Mouse (Mus musculus): ENCODE measurements around the gene Hgd. TPM values are rescaled to one million over a fixed set of nuclear protein-coding genes. Genes with fewer than 3 reads are reported as not detected.

The Hgd gene
- polyA plus RNA-seq, 1 experiment from 2014 or later = 0.14 TPM

DNA sequence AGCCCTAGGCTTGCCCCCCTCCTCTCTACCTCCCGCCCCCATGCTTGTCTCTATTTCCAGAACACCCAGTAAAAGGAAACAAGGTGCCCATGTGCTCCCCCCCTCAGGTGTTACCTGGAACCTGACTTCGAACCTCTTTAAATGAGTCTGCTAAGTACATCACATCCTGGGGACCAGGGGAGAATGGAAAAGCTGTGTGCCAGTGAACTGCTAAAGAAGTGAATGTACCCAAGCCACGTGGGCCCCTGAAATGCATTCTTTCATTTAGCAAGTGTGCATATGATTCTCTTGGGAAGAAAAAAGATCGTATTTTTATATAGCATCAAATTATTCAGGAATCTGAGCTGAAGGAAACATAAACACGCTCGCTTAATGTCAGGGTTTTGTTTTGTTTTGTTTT lies 3.8 kb downstream of the Hgd start:
- Histone ChIP-seq H3K9me3 (no peaks in the 10 kb centered on the region), H3K4me1 (peaks cover 35% of the 10 kb centered on the region), H3K27ac (peak overlapping the region; percentile 84), H3K27me3 (replicated peaks) (no peaks in the 10 kb centered on the region), H3K4me2 (peak overlapping the region; percentile 39), H3K36me3 (replicated peaks) (no peaks in the 10 kb centered on the region), H3K9ac (no peak overlapping the region), H3K4me3 (peak overlapping the region; percentile 18; the same call in 1 of the 2 replicates)
- no peak for ATAC-seq (replicated peaks)
- 25% methylated on average over 6 of the region's 6 CpGs for whole genome bisulfite sequencing

DNA sequence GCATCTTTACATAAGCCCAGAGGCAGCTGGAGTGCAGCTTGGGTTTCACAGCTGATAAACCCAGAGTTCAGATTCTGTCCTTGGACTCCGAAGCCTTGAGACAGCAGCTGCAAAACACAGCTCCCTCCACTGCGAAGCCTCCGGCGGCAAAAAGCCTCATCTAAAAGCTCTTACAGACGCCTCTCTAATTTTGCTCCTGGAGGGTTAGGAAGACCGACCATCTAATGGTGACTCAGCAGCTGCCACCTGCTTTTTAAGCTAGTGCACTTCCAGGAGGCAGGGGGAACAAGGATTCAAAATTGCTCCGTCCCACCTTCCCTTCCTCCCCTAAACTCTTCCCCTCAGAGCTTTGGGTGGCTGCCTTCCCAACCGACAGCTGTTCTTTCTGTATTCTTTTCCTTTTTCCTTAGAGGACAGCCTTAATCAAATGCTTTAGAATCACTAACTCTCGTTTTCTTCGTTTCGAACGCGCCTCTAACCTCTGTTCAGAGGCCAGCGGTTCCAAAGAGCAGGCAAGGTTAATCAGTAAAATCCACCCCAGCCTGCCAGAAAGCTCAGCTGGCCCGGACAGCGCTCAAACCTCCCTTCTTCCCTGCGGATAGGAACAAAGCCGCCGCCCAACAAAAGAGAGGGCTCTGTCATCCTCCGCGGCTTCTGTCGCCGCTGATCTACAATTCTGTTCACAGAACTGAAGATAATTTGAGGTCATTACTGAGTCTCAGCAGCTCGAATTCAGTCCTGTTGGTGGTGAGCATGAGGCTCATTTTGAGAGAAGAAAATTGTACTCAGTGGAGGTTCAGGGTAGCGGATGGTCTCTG lies 4.5 kb downstream of the Hgd start:
- Histone ChIP-seq H3K36me3 (replicated peaks) (no peaks in the 10 kb centered on the region), H3K4me3 (peak overlapping the region; percentile 18), H3K9me3 (no peaks in the 10 kb centered on the region), H3K27ac (peak overlapping the region; percentile 84), H3K27me3 (replicated peaks) (no peaks in the 10 kb centered on the region), H3K4me2 (peak overlapping the region; percentile 39), H3K9ac (peak overlapping the region; percentile 11; the same call in 1 of the 2 replicates), H3K4me1 (peaks cover 35% of the 10 kb centered on the region)
- ATAC-seq (replicated peaks) = peak; percentile 85
- WGBS = under 1% methylated on average over 25 of the region's 25 CpGs

DNA sequence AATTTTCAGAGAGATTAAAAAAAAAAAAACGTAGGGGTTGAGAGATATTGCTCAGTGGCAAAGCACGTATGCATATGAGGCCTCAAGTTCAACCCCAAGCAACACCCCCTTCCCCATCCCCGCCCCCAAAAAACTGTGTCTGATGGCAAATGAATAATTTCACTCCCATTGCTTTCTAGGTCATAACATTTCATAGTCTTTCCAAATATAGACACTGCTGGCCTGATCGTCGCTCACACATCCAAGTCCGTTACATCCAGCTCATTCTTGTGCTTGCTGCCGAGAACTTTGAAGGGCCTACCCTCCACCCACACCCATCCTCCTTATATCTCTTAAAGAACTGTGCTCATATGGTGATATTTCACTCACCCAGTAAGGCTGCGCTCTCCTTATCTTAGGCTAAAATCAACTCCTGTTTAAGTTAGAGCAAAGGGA lies 5.2 kb downstream of the Hgd start:
- Histone ChIP-seq H3K4me1 (peaks cover 36% of the 10 kb centered on the region), H3K9ac (no peak overlapping the region), H3K4me3 (no peak overlapping the region), H3K27ac (peak overlapping the region; percentile 84), H3K9me3 (no peaks in the 10 kb centered on the region), H3K4me2 (peak overlapping the region; percentile 39), H3K36me3 (replicated peaks) (no peaks in the 10 kb centered on the region), H3K27me3 (replicated peaks) (no peaks in the 10 kb centered on the region)
- WGBS = 37% methylated on average over 8 of the region's 8 CpGs
- peak; percentile 50 for ATAC-seq (replicated peaks)

DNA sequence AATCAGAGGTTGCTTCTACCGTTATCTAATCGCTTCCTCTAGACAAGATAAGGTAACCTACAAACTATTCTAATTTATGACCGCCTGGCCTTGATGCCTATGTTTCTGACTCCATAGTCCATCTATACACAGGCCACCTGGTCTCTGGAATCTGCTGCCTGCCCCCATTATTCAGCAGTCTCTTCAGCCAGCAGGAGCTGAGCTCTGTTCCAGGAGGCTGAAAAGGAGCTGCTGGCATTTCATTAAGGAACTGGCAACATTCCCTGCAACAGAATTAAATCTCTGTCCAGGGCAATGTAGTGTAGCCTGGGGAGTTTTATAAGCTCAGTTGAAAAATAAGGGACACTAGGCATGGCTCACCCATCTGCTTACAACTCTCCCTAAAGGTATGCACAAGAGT lies 11.0 kb downstream of the Hgd start:
- H3K4me2 ChIP-seq = no peak overlapping the region
- 80% methylated on average over 3 of the region's 3 CpGs for WGBS
- H3K36me3 ChIP-seq (replicated peaks) = no peaks in the 10 kb centered on the region
- H3K9me3 ChIP-seq = no peaks in the 10 kb centered on the region
- no peak; the same call in 1 of the 2 replicates for ATAC-seq (replicated peaks)
- no peaks in the 10 kb centered on the region for H3K27me3 ChIP-seq (replicated peaks)
- H3K27ac ChIP-seq = no peak overlapping the region
- no peak overlapping the region for H3K4me3 ChIP-seq
- H3K9ac ChIP-seq = no peak overlapping the region
- peaks cover 4% of the 10 kb centered on the region; the same call in 1 of the 2 replicates for H3K4me1 ChIP-seq

DNA sequence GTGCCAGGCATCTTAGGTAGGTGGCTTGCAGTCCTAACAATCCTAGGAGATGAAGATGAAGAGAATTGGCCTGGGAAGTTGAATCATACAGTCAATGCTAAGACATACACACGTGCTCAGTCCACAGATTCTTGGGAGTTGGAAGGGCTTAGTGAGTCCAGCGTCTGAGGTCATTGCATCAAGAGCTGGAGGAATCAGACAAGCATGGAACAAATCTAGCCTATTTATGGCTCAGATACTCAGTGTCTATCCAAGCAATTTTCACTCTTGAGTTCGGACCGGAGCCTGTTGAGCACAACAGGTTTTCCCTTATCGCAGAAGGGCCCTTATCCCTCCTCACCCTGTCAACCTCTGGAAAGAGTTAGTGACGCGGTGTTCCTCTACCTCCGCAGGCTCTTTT lies 11.6 kb downstream of the Hgd start:
- no peak overlapping the region for H3K9ac ChIP-seq
- H3K4me2 ChIP-seq = no peak overlapping the region
- H3K27ac ChIP-seq = no peak overlapping the region
- H3K27me3 ChIP-seq (replicated peaks) = no peaks in the 10 kb centered on the region
- H3K36me3 ChIP-seq (replicated peaks) = no peaks in the 10 kb centered on the region
- H3K9me3 ChIP-seq = no peaks in the 10 kb centered on the region
- no peak for ATAC-seq (replicated peaks)
- peaks cover 4% of the 10 kb centered on the region; the same call in 1 of the 2 replicates for H3K4me1 ChIP-seq
- 91% methylated on average over 8 of the region's 8 CpGs for WGBS
- no peak overlapping the region for H3K4me3 ChIP-seq

DNA sequence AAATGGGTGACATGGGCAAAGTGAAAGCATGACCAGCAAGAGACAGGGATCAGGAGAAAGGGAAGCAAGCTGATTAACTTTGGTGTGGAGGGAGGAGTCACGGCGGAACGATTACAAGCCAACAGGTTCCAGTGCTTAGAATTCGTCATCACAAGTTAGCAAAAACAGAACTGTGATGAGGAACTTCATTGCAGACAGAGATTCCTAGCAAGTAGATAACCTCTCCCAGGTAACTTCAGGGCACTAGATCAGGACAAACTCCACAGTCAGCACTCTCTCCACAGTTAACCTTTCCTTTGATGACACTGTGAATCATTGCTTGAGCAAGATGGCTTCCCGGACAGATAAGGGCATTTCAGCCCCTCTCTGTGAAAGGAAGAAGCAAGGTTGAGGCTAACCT lies 17.5 kb downstream of the Hgd start:
- no peak for ATAC-seq (replicated peaks)
- WGBS = 67% methylated on average over 5 of the region's 5 CpGs
- Histone ChIP-seq H3K4me1 (no peaks in the 10 kb centered on the region), H3K4me2 (no peak overlapping the region), H3K4me3 (no peak overlapping the region), H3K36me3 (replicated peaks) (no peaks in the 10 kb centered on the region), H3K27me3 (replicated peaks) (no peaks in the 10 kb centered on the region), H3K27ac (no peak overlapping the region), H3K9me3 (no peaks in the 10 kb centered on the region), H3K9ac (no peak overlapping the region)

DNA sequence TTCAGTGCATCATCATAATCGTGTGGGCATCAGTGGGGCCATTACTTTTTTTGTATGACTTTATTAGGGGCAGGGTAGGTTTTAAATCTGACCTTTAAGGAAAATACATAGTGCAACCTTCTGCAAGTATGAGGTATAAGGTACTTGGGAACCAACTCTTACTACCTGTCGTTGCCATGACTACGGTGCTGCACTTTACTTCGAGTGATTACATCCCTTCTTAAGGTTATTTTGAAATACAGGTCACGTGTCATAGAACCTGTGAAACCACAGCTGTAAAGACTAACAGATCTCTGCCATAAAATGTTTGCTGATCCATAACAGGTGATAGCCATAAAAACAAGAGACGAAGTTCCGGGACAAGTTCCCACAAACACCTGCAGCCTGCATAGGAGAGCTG lies 18.5 kb downstream of the Hgd start:
- Histone ChIP-seq H3K4me1 (no peaks in the 10 kb centered on the region), H3K9ac (no peak overlapping the region), H3K27ac (no peak overlapping the region), H3K27me3 (replicated peaks) (no peaks in the 10 kb centered on the region), H3K4me3 (no peak overlapping the region), H3K4me2 (no peak overlapping the region), H3K9me3 (no peaks in the 10 kb centered on the region), H3K36me3 (replicated peaks) (no peaks in the 10 kb centered on the region)
- 86% methylated on average over 7 of the region's 7 CpGs for WGBS
- no peak for ATAC-seq (replicated peaks)

DNA sequence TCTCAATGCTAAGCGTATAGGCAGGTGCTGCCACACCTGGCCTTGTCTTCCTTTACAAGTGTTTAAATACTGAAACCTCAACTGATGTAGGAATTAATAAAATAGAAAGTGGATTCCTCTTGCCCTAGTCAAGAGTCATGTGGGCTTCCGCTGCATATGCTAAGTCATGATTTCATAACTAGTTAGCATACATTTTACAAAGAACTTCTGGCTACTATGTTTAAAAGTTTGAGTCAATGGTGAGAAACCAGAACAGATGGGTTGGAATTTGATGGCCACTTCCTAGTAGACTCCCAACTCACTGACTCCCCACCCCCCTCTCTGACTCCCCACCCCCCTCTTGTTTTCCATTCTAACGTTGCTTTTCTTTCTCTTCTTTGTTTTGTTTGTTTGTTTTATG lies 19.4 kb downstream of the Hgd start:
- WGBS = 82% methylated on average over 3 of the region's 3 CpGs
- no peak overlapping the region for H3K9ac ChIP-seq
- no peak overlapping the region for H3K4me2 ChIP-seq
- no peak overlapping the region for H3K27ac ChIP-seq
- ATAC-seq (replicated peaks) = no peak
- H3K27me3 ChIP-seq (replicated peaks) = no peaks in the 10 kb centered on the region
- H3K4me1 ChIP-seq = no peaks in the 10 kb centered on the region
- no peaks in the 10 kb centered on the region for H3K36me3 ChIP-seq (replicated peaks)
- no peak overlapping the region for H3K4me3 ChIP-seq
- no peaks in the 10 kb centered on the region for H3K9me3 ChIP-seq

DNA sequence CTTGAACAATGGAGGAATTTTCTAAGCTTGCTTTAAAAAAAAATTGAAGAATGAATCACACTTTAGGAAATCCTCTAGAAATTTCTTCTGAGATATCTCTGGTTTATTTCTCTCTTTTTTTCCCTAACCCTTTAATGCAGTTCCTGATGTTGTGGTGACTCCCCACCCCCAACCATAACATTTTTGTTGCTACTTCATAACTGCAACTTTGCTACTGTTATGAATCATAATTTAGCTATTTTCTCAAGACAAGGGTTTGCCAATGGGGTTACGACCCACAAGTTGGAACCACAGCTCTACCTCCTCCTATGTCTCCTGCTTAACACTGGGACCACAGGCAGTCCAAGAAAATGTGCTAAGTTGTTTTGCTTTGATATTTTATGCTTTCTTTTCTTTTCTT lies 23.5 kb downstream of the Hgd start:
- ATAC-seq (replicated peaks) = no peak
- 98% methylated on average over 1 of the region's 1 CpGs for WGBS
- no peaks in the 10 kb centered on the region for H3K9me3 ChIP-seq
- no peaks in the 10 kb centered on the region for H3K4me1 ChIP-seq
- H3K27me3 ChIP-seq (replicated peaks) = no peaks in the 10 kb centered on the region
- no peak overlapping the region for H3K4me2 ChIP-seq
- no peak overlapping the region for H3K9ac ChIP-seq
- H3K4me3 ChIP-seq = no peak overlapping the region
- no peak overlapping the region for H3K27ac ChIP-seq
- H3K36me3 ChIP-seq (replicated peaks) = no peaks in the 10 kb centered on the region

DNA sequence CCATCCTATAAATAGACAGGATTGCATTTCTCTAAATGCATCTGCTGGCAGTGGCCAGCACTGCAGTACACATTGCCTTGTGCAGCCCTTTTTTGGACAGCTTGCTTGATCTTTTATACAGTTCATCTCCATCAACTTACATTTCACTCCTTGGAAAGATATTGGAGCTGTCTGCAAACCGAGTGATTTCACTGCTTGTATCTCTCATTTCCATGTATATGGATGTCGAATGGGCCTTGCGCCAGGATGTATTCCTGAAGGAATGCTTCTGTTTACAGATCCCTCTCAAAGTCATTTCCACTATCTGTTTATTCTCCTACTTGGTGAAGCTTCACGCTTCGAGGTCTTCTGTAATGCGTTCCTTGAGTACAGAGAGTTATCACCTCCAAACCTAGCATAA lies 24.3 kb downstream of the Hgd start:
- H3K9me3 ChIP-seq = no peaks in the 10 kb centered on the region
- ATAC-seq (replicated peaks) = no peak
- 81% methylated on average over 6 of the region's 6 CpGs for WGBS

DNA sequence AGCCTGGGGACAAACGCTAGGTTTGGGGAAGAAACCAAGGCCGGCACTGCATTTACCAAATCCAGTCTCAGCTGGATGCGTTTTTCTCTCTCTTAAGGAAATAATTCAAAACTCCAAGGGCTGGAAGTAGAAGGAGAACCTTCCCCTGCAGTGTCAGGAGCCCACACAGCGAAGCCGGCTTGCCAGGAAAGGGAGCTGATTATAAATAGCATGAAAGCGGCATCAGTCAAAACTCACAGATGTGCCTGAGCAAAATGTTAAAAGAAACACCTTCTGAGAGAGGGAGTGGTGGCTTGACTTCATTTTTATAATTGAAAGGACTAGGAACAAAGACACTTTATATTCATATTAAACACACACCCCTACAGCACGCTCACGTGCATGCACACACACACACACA lies 30.4 kb downstream of the Hgd start:
- Histone ChIP-seq H3K4me2 (no peak overlapping the region), H3K4me1 (peaks cover 11% of the 10 kb centered on the region), H3K9ac (no peak overlapping the region), H3K27me3 (replicated peaks) (no peaks in the 10 kb centered on the region), H3K36me3 (replicated peaks) (no peaks in the 10 kb centered on the region), H3K4me3 (no peak overlapping the region), H3K9me3 (no peaks in the 10 kb centered on the region), H3K27ac (peak overlapping the region; percentile 35; the same call in 1 of the 2 replicates)
- ATAC-seq (replicated peaks) = 0 out of 2 replicates have a peak, but pooled peaks have one; percentile 14
- 68% methylated on average over 8 of the region's 8 CpGs for whole genome bisulfite sequencing

More for the DNA sequence above, 24.3 kb downstream of the Hgd start:
- H3K4me1 ChIP-seq = peaks cover 2% of the 10 kb centered on the region; the same call in 1 of the 2 replicates
- H3K27me3 ChIP-seq (replicated peaks) = no peaks in the 10 kb centered on the region
- no peak overlapping the region for H3K9ac ChIP-seq
- no peak overlapping the region for H3K27ac ChIP-seq
- H3K4me2 ChIP-seq = no peak overlapping the region
- no peak overlapping the region for H3K4me3 ChIP-seq
- H3K36me3 ChIP-seq (replicated peaks) = no peaks in the 10 kb centered on the region

DNA sequence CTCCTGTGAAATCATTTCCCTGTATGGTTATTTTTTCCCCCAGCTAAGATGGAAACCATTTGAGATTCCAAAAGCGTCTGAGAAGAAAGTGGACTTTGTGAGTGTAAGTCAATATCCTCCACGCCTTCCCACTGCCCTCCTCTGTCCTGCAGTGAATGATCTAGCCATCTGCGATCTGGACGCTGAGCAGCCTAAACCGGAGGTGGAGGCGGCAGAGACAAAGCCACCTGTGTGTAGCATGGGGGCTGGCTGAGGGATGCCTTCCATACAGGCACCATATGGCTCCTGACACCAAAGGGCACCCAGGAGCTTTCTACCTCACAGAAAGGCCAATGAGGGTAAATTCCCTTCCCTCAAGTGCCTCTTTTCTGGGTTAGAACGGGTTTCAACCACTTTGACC lies 31.1 kb downstream of the Hgd start:
- ATAC-seq (replicated peaks) = no peak
- WGBS = 84% methylated on average over 7 of the region's 7 CpGs
- Histone ChIP-seq H3K4me3 (no peak overlapping the region), H3K4me2 (no peak overlapping the region), H3K4me1 (peaks cover 11% of the 10 kb centered on the region), H3K27ac (no peak overlapping the region), H3K36me3 (replicated peaks) (no peaks in the 10 kb centered on the region), H3K9ac (no peak overlapping the region), H3K9me3 (no peaks in the 10 kb centered on the region), H3K27me3 (replicated peaks) (no peaks in the 10 kb centered on the region)

DNA sequence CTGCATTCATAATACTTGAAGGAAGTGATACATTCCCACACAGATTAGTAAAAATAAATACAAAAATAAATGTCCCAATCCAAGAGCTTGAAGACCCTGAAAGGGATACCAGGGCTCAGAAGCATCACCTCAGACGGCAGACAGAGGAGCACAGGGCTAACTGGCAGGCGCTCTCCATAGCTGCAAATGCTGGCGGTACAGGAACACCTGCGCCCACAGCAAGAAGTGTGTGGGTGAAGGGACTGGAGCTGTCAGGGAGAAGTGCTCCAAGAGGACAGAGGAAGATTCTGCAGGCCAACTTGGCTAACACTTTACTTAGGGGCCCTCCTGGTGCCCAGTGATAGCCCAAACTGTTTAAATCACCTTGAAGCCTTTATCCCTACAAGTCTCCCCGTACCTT lies 32.1 kb downstream of the Hgd start:
- H3K9me3 ChIP-seq = no peaks in the 10 kb centered on the region
- no peak overlapping the region for H3K27ac ChIP-seq
- peaks cover 11% of the 10 kb centered on the region for H3K4me1 ChIP-seq
- H3K4me3 ChIP-seq = no peak overlapping the region
- no peak overlapping the region for H3K9ac ChIP-seq
- no peaks in the 10 kb centered on the region for H3K27me3 ChIP-seq (replicated peaks)
- H3K36me3 ChIP-seq (replicated peaks) = no peaks in the 10 kb centered on the region
- ATAC-seq (replicated peaks) = no peak
- 93% methylated on average over 5 of the region's 5 CpGs for WGBS
- H3K4me2 ChIP-seq = no peak overlapping the region

All from midbrain, embryonic 15.5 days (tissue).